Mouse (Mus musculus) CH12.LX (cell line): ENCODE measurements around the gene Fars2. TPM values are rescaled to one million over a fixed set of nuclear protein-coding genes. Genes with fewer than 3 reads are reported as not detected.

Source experiments
- DNase-seq: peaks from one replicate; pipeline ENCODE4 v3.0.0-alpha.2; 2013; ENCODE audit errors: extremely low read depth
- H3K27ac ChIP-seq: 2 replicates; pipeline ENCODE4 v1.5.1; 2012; ENCODE audit warnings: low read depth, mild to moderate bottlenecking, control low read depth, moderate library complexity; ENCODE audit not compliant: insufficient read depth
- H3K27me3 ChIP-seq: replicated peaks from 2 replicates; pipeline ENCODE3; 2012; ENCODE audit warnings: inconsistent platforms
- H3K36me3 ChIP-seq, 2 experiments: replicated peaks in 1 of 2; 2 replicates each; pipeline versions ENCODE3 to v1.6.1; 2012; ENCODE audit warnings: inconsistent platforms in 1 of 2, low read length in 1 of 2, mild to moderate bottlenecking in 1 of 2, mixed read lengths in 1 of 2, moderate library complexity in 1 of 2; ENCODE audit not compliant: control insufficient read depth in 1 of 2, insufficient read depth in 1 of 2
- H3K4me1 ChIP-seq, 2 experiments: 2 replicates each; pipeline ENCODE4 v1.6.1; 2012; ENCODE audit warnings: inconsistent platforms in 1 of 2, moderate library complexity in 1 of 2; ENCODE audit not compliant: insufficient read depth in 2 of 2, control insufficient read depth in 1 of 2
- H3K4me2 ChIP-seq: 2 replicates; pipeline ENCODE4 v1.6.1; 2012; ENCODE audit warnings: low read depth, mild to moderate bottlenecking, control low read depth; ENCODE audit not compliant: poor library complexity, insufficient read depth, severe bottlenecking
- H3K4me3 ChIP-seq, 3 experiments: fragments of 150-350 bp in 1 of 3; sonication (generic) in 1 of 3; replicated peaks in 1 of 3; 2 replicates each; pipeline versions ENCODE3 to v1.5.1; 2011 to 2012; ENCODE audit warnings: low read depth in 2 of 3, low read length in 2 of 3, mild to moderate bottlenecking in 2 of 3, moderate library complexity in 2 of 3, control low read depth in 1 of 3, improper control_type of control experiment in 1 of 3, inconsistent platforms in 1 of 3, mixed read lengths in 1 of 3; ENCODE audit not compliant: poor library complexity in 1 of 3
- H3K79me2 ChIP-seq: replicated peaks from 2 replicates; pipeline ENCODE4 v1.6.1; 2012; ENCODE audit warnings: mild to moderate bottlenecking, moderate library complexity; ENCODE audit not compliant: control insufficient read depth, poor library complexity, insufficient read depth, severe bottlenecking; ENCODE audit errors: extremely low read depth
- H3K9ac ChIP-seq: 2 replicates; pipeline ENCODE4 v1.6.1; 2012; ENCODE audit warnings: low read depth, mild to moderate bottlenecking, control low read depth, moderate library complexity; ENCODE audit not compliant: insufficient read depth
- H3K9me3 ChIP-seq: replicated peaks from 2 replicates; pipeline ENCODE3; 2012; ENCODE audit warnings: low read length, inconsistent platforms, mixed read lengths
- CHD2 ChIP-seq: IDR thresholded peaks from 2 replicates; pipeline ENCODE4 v1.6.1; 2011; ENCODE audit warnings: low read length, improper control_type of control experiment
- CTCF ChIP-seq, 2 experiments: IDR thresholded peaks in 1 of 2; conservative IDR thresholded peaks in 1 of 2; 2 replicates each; pipeline ENCODE4 v1.5.1; 2011 to 2012; ENCODE audit warnings: low read depth in 2 of 2, low read length in 2 of 2, improper control_type of control experiment in 1 of 2, inconsistent platforms in 1 of 2, mild to moderate bottlenecking in 1 of 2, moderate library complexity in 1 of 2
- ETS1 ChIP-seq: conservative IDR thresholded peaks from 2 replicates; pipeline ENCODE4 v1.6.1; 2012; ENCODE audit warnings: low read depth, mild to moderate bottlenecking, inconsistent platforms, low read length, improper control_type of control experiment, moderate library complexity
- HCFC1 ChIP-seq: IDR thresholded peaks from 2 replicates; pipeline ENCODE4 v1.6.1; 2012; ENCODE audit warnings: low read depth, mild to moderate bottlenecking, inconsistent platforms, low read length, improper control_type of control experiment
- IRF4 ChIP-seq: IDR thresholded peaks from 2 replicates; pipeline ENCODE4 v1.6.1; 2014; ENCODE audit warnings: low read depth, mild to moderate bottlenecking, inconsistent platforms, low read length, improper control_type of control experiment
- JUN ChIP-seq: IDR thresholded peaks from 2 replicates; pipeline ENCODE4 v1.6.1; 2011; ENCODE audit warnings: low read depth, mild to moderate bottlenecking, low read length, improper control_type of control experiment, moderate library complexity; ENCODE audit not compliant: insufficient read depth
- MAFK ChIP-seq: IDR thresholded peaks from 2 replicates; pipeline ENCODE4 v1.6.1; 2011; ENCODE audit warnings: low read length, improper control_type of control experiment; ENCODE audit not compliant: insufficient replicate concordance
- MAX ChIP-seq: IDR thresholded peaks from 2 replicates; pipeline ENCODE4 v1.6.1; 2011; ENCODE audit warnings: low read length, improper control_type of control experiment
- MAZ ChIP-seq: IDR thresholded peaks from 2 replicates; pipeline ENCODE4 v1.6.1; 2012; ENCODE audit warnings: low read depth, mild to moderate bottlenecking, inconsistent platforms, low read length, improper control_type of control experiment, moderate library complexity
- MXI1 ChIP-seq: IDR thresholded peaks from 2 replicates; pipeline ENCODE4 v1.6.1; 2011; ENCODE audit warnings: mild to moderate bottlenecking, low read depth, low read length, improper control_type of control experiment
- NELFE ChIP-seq: IDR thresholded peaks from 2 replicates; pipeline ENCODE4 v1.6.1; 2011; ENCODE audit warnings: low read depth, low read length, improper control_type of control experiment
- PAX5 ChIP-seq: IDR thresholded peaks from 2 replicates; pipeline ENCODE4 v1.6.1; 2012; ENCODE audit warnings: low read length, inconsistent platforms, mixed read lengths
- POLR2A ChIP-seq: IDR thresholded peaks from 2 replicates; pipeline ENCODE4 v1.6.1; 2011; ENCODE audit warnings: low read depth, mild to moderate bottlenecking, improper control_type of control experiment, low read length
- POLR2AphosphoS2 ChIP-seq: IDR thresholded peaks from 2 replicates; pipeline ENCODE4 v1.6.1; 2011; ENCODE audit warnings: low read depth, low read length, improper control_type of control experiment
- SIN3A ChIP-seq: IDR thresholded peaks from 2 replicates; pipeline ENCODE4 v1.6.1; 2012; ENCODE audit warnings: low read length, improper control_type of control experiment, inconsistent platforms
- SMC3 ChIP-seq: IDR thresholded peaks from 2 replicates; pipeline ENCODE4 v1.6.1; 2011; ENCODE audit warnings: low read depth, low read length, improper control_type of control experiment
- TBP ChIP-seq: conservative IDR thresholded peaks from 2 replicates; pipeline ENCODE4 v1.6.1; 2011; ENCODE audit warnings: low read depth, low read length, improper control_type of control experiment
- TCF12 ChIP-seq: IDR thresholded peaks from 2 replicates; pipeline ENCODE4 v1.6.1; 2014; ENCODE audit warnings: low read depth, mild to moderate bottlenecking, inconsistent platforms, low read length, improper control_type of control experiment
- USF1 ChIP-seq: IDR thresholded peaks from 2 replicates; pipeline ENCODE4 v1.6.1; 2014; ENCODE audit warnings: low read depth, mild to moderate bottlenecking, inconsistent platforms, low read length, improper control_type of control experiment
- USF2 ChIP-seq: conservative IDR thresholded peaks from 2 replicates; pipeline ENCODE4 v1.6.1; 2011; ENCODE audit warnings: low read depth, low read length, improper control_type of control experiment
- ZKSCAN1 ChIP-seq: IDR thresholded peaks from 2 replicates; pipeline ENCODE4 v1.6.1; 2012; ENCODE audit warnings: low read depth, inconsistent platforms, low read length, improper control_type of control experiment, borderline replicate concordance
- ZMIZ1 ChIP-seq: IDR thresholded peaks from 2 replicates; pipeline ENCODE4 v1.6.1; 2012; ENCODE audit warnings: low read depth, mild to moderate bottlenecking, inconsistent platforms, low read length, improper control_type of control experiment
- ZNF384 ChIP-seq: IDR thresholded peaks from 2 replicates; pipeline ENCODE4 v1.6.1; 2012; ENCODE audit warnings: low read depth, low read length, improper control_type of control experiment, inconsistent platforms
- dilution Hi-C: fragments of 300-500 bp; cut with MboI; formaldehyde crosslinking; loops from 2 replicates; pipeline ENCODE4 v1.14.3; 2020; ENCODE audit warnings: low sequenced_read_pairs; ENCODE audit not compliant: extremely low pct_unique_long_range_greater_than_20kb, extremely low pct_ligation_motif_present
- in situ Hi-C: fragments of 300-500 bp; cut with MboI; formaldehyde crosslinking; loops from 3 replicates; pipeline ENCODE4 v1.14.3; 2019; ENCODE audit warnings: low sequenced_read_pairs, low pct_ligation_motif_present, low pct_unique_long_range_greater_than_20kb, mixed read lengths
- polyA plus RNA-seq: library from polyadenylated mRNA; unstranded; fragments of >175 nt; gene quantifications from 2 replicates; pipeline ENCODE4 v1.2.1, GENCODE M21; 2012; ENCODE audit warnings: low read depth; ENCODE audit not compliant: insufficient read length
- total RNA-seq, 2 experiments: library from RNA; depleted of rRNA; stranded (reverse); fragments of 300-350 nt in 1 of 2; fragments of >200 nt in 1 of 2; gene quantifications; 2 replicates each; pipeline ENCODE4 v1.2.3; 2012 to 2014

Gene Fars2
- total and polyA plus RNA-seq, 3 experiments: 30.2 to 47.7 (median 46.4) TPM

- Histone ChIP-seq H3K9ac (no peak within 1 kb of the TSS), H3K4me2 (peak within 1 kb of the TSS; percentile 43; the same call in 1 of the 2 replicates), H3K27me3 (no peaks in the 10 kb centered on the region), H3K4me1 (no peaks in the 10 kb centered on the region), H3K27ac (no peak within 1 kb of the TSS), H3K79me2 (no peaks in the 10 kb centered on the region), H3K9me3 (no peaks in the 10 kb centered on the region), H3K36me3 (no peaks in the 10 kb centered on the region), H3K4me3 (peak within 1 kb of the TSS in 1 of 3 experiments; percentile 26)
- no peak for TF ChIP-seq MAZ
- no peak for TF ChIP-seq TCF12
- TF ChIP-seq MXI1: no peak
- no peak for TF ChIP-seq ETS1
- no peak for DNase-seq
- in situ Hi-C loops (no loop called here), dilution Hi-C loops (no loop called here)
These were observed 617.7 kb downstream of the Fars2 start, which contains the start of gene Nrn1 for GRCm38 (mm10) chr13:36734731-36735571. TSS of gene Nrn1 (minus strand) at chr13:36735131.

GRCm38 (mm10) chr13:36735901-36736618, 618.8 kb downstream of the Fars2 start:
- no peak for TF ChIP-seq JUN
- no peak for TF ChIP-seq ETS1
- no peak for TF ChIP-seq CTCF (conservative IDR thresholded peaks at IDR 0.05 in 1 of 2, IDR thresholded peaks at IDR 0.05 in 1 of 2; ENCODE audit: low read depth in 2 of 2, low read length in 2 of 2)
- TF ChIP-seq SMC3: no peak
- no peak for TF ChIP-seq CHD2
- TF ChIP-seq, all 38 proteins: peak for 0
- no peak overlapping the region for H3K27ac ChIP-seq
- H3K9me3 ChIP-seq: no peaks in the 10 kb centered on the region
- no peaks in the 10 kb centered on the region for H3K79me2 ChIP-seq
- no peak for DNase-seq
- H3K4me2 ChIP-seq: peak overlapping the region; percentile 43; the same call in 1 of the 2 replicates
- dilution Hi-C loops (no loop called here), in situ Hi-C loops (no loop called here)
- peak overlapping the region in 1 of 3 experiments; percentile 26 for H3K4me3 ChIP-seq
- no peaks in the 10 kb centered on the region for H3K4me1 ChIP-seq
- no peaks in the 10 kb centered on the region for H3K27me3 ChIP-seq
- H3K36me3 ChIP-seq: no peaks in the 10 kb centered on the region
- no peak overlapping the region for H3K9ac ChIP-seq

- Histone ChIP-seq H3K36me3 (no peaks in the 10 kb centered on the region), H3K27me3 (no peaks in the 10 kb centered on the region), H3K27ac (no peak overlapping the region), H3K4me2 (no peak overlapping the region), H3K9ac (no peak overlapping the region), H3K4me1 (no peaks in the 10 kb centered on the region)
- dilution Hi-C loops: no loop called here
- no peak for TF ChIP-seq ZNF384
- TF ChIP-seq MAFK: no peak
- TF ChIP-seq NELFE: no peak
- TF ChIP-seq POLR2AphosphoS2: no peak
- TF ChIP-seq JUN: no peak
- no peak for TF ChIP-seq MAX
- TF ChIP-seq PAX5: no peak
- no peak for TF ChIP-seq USF1
- no peak for TF ChIP-seq ZMIZ1
- TF ChIP-seq ZKSCAN1: no peak
- no peak for TF ChIP-seq HCFC1
- no peak for TF ChIP-seq POLR2A
- TF ChIP-seq MAZ: no peak
- TF ChIP-seq IRF4: no peak
- no peak for TF ChIP-seq SIN3A
- TF ChIP-seq TCF12: no peak
- TF ChIP-seq USF2: no peak
- TF ChIP-seq TBP: no peak
- TF ChIP-seq, all 38 proteins: peak for 0
- H3K4me3 ChIP-seq: no peak overlapping the region
- no peaks in the 10 kb centered on the region for H3K9me3 ChIP-seq
- in situ Hi-C loops: no loop called here
- DNase-seq: no peak
- no peaks in the 10 kb centered on the region for H3K79me2 ChIP-seq
These were observed 619.4 kb downstream of the Fars2 start for GRCm38 (mm10) chr13:36736619-36736996.
